Mouse (Mus musculus): ENCODE results near the gene Glt8d2. TPM values are rescaled to one million over a fixed set of nuclear protein-coding genes. Genes with fewer than 3 reads are reported as not detected.

The Glt8d2 gene
- polyA plus RNA-seq, 1 experiment from 2014 or later: 13.4 TPM

GRCm38 (mm10) chr10:82622671-82623552 lies 67.5 kb downstream of the Glt8d2 start, which contains the start of gene 1190007I07Rik:
1190007I07Rik (minus strand) TSS chr10:82623228.
- peak within 1 kb of the TSS; percentile 77 for H3K9ac ChIP-seq
- H3K4me1 ChIP-seq: 0 out of 2 replicates have a peak, but pooled peaks cover 3% of the 10 kb centered on the region
- no peaks in the 10 kb centered on the region for H3K9me3 ChIP-seq
- H3K36me3 ChIP-seq: 0 out of 2 replicates have a peak, but pooled peaks cover 2% of the 10 kb centered on the region
- peak within 1 kb of the TSS; percentile 62 for H3K4me2 ChIP-seq (replicated peaks)
- under 1% methylated on average over 50 of the region's 61 CpGs for whole genome bisulfite sequencing
- no peaks in the 10 kb centered on the region; the same call in 1 of the 2 replicates for H3K27me3 ChIP-seq
- peak; percentile 82 for ATAC-seq (ENCODE audit: insufficient number of reproducible peaks, insufficient read depth, low FRiP score, low TSS enrichment)
- H3K4me3 ChIP-seq: peak within 1 kb of the TSS; percentile 68
- peak within 1 kb of the TSS; percentile 74 for H3K27ac ChIP-seq

DNA sequence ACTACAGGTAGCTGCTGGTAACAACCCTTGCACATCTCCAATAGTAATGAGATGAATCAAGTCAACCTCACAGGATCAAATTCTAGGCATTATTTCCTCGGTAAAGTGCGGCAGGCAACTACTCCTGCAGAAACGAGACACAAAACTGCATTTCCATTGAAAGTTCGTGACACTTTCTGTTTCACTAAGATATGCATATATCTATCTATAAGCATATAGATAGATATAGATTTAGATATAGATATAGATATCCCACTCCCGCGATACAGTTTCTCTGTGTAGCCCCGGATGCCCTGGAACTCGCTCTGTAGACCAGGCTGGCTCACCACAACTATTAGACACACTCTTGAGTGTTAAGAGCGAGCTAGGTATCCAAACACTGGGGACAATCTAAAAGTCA lies 68.2 kb downstream of the Glt8d2 start:
- Histone ChIP-seq H3K36me3 (0 out of 2 replicates have a peak, but pooled peaks cover 2% of the 10 kb centered on the region), H3K4me3 (peak overlapping the region; percentile 68), H3K27ac (no peak overlapping the region), H3K27me3 (no peaks in the 10 kb centered on the region; the same call in 1 of the 2 replicates), H3K4me2 (replicated peaks) (peak overlapping the region; percentile 62), H3K9ac (peak overlapping the region; percentile 77), H3K4me1 (0 out of 2 replicates have a peak, but pooled peaks cover 3% of the 10 kb centered on the region), H3K9me3 (no peaks in the 10 kb centered on the region)
- no peak for ATAC-seq (ENCODE audit: insufficient number of reproducible peaks, insufficient read depth, low FRiP score, low TSS enrichment)
- WGBS: 32% methylated on average over 9 of the region's 9 CpGs

Other genes starting within 250 kb of the Glt8d2 start
- gene Gm1553, start 198.0 kb downstream of the Glt8d2 start, polyA plus RNA-seq (2016; fragmentation: Nextera tagmentation; extraction: Ambion mirVana): not detected in 2 replicates
- gene 1190007I07Rik, start 67.4 kb downstream of the Glt8d2 start, polyA plus RNA-seq (2016; fragmentation: Nextera tagmentation; extraction: Ambion mirVana): 37.2 and 40.7 TPM in 2 replicates
- 198 and 205 TPM in 2 replicates for gene Tdg, start 60.8 kb downstream of the Glt8d2 start, polyA plus RNA-seq (2016; fragmentation: Nextera tagmentation; extraction: Ambion mirVana)
- 45.6 and 49.0 TPM in 2 replicates for gene Hcfc2, start 5.5 kb upstream of the Glt8d2 start, polyA plus RNA-seq (2016; fragmentation: Nextera tagmentation; extraction: Ambion mirVana)
- 57.3 and 60.0 TPM in 2 replicates for gene Nfyb, start 73.5 kb upstream of the Glt8d2 start, polyA plus RNA-seq (2016; fragmentation: Nextera tagmentation; extraction: Ambion mirVana)
- 143 and 148 TPM in 2 replicates for gene Txnrd1, start 143.3 kb upstream of the Glt8d2 start, polyA plus RNA-seq (2016; fragmentation: Nextera tagmentation; extraction: Ambion mirVana)
- 0.34 and 0.56 TPM in 2 replicates for gene Eid3, start 176.0 kb upstream of the Glt8d2 start, polyA plus RNA-seq (2016; fragmentation: Nextera tagmentation; extraction: Ambion mirVana)

Data from embryonic facial prominence, embryonic 12.5 days (tissue).